Mouse (Mus musculus): Measurements from ENCODE around the gene Acmsd. TPM values are rescaled to one million over a fixed set of nuclear protein-coding genes. Genes with fewer than 3 reads are reported as not detected.

Acmsd gene
- polyA plus RNA-seq (2015; fragmentation: Illumina TruSeq; extraction: RNeasy Lipid Tissue Mini Kit (QIAGEN cat#74804); ENCODE audit: low read depth, low replicate concordance) = not detected

DNA sequence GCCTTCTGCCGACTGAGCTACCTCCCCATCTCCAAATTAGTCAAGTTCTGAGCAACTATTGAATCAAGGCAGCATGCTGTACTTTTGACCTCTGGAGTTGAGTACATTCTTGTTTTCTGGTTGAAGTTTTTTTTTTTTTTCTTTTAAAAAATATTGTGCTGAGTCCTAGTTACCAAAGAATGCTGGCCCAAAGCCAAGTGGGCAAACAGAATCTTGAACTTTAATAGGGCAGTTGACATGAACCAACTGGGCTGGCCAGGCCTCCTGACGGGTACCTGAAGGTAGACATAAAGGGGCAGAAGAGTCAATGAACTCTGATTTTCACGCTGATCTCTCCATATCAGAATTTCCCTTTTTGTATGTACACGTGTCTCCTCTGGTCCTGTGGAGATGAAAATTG lies at the start of gene Acmsd:
TSS of gene Acmsd (plus strand) at position 318 of the 400 bp plus-strand sequence.

GRCm38 (mm10) chr1:127679498-127680133 lies 49.6 kb upstream of the Acmsd start, which contains the start of gene Tmem163:
Gene Tmem163 (minus strand): TSS chr1:127679548.

GRCm38 (mm10) chr1:127773803-127774500 lies 44.7 kb downstream of the Acmsd start, which contains the start of gene Ccnt2:
Gene Ccnt2 (plus strand): TSS chr1:127774164.

Other genes starting within 250 kb of the Acmsd start
- gene Tmem163, start 49.9 kb upstream of the Acmsd start, polyA plus RNA-seq (2015; fragmentation: Illumina TruSeq; extraction: RNeasy Lipid Tissue Mini Kit (QIAGEN cat#74804); ENCODE audit: low read depth, low replicate concordance) = 39.3 TPM
- gene Ccnt2, start 44.8 kb downstream of the Acmsd start, polyA plus RNA-seq (2015; fragmentation: Illumina TruSeq; extraction: RNeasy Lipid Tissue Mini Kit (QIAGEN cat#74804); ENCODE audit: low read depth, low replicate concordance) = 47.6 TPM
- 2.9 TPM for gene Map3k19, start 125.6 kb downstream of the Acmsd start, polyA plus RNA-seq (2015; fragmentation: Illumina TruSeq; extraction: RNeasy Lipid Tissue Mini Kit (QIAGEN cat#74804); ENCODE audit: low read depth, low replicate concordance)
- 58.1 TPM for gene Rab3gap1, start 139.4 kb downstream of the Acmsd start, polyA plus RNA-seq (2015; fragmentation: Illumina TruSeq; extraction: RNeasy Lipid Tissue Mini Kit (QIAGEN cat#74804); ENCODE audit: low read depth, low replicate concordance)

Data from brain, adult 10 weeks (tissue).